Mouse (Mus musculus) midbrain, embryonic 15.5 days (tissue): ENCODE results near the gene Mrps15. TPM values are rescaled to one million over a fixed set of nuclear protein-coding genes. Genes with fewer than 3 reads are reported as not detected.

Experiments
- ATAC-seq: fragments of 200-750 bp; cut with Nextera tagmentation; replicated peaks from 2 replicates; pipeline ENCODE4 v1.8.0; 2017; ENCODE audit warnings: moderate TSS enrichment
- H3K27ac ChIP-seq: fragments of 300-500 bp; sonication (generic); 2 replicates; pipeline ENCODE4 v1.5.1; 2015; ENCODE audit warnings: mild to moderate bottlenecking, inconsistent platforms
- H3K27me3 ChIP-seq: fragments of 300-500 bp; sonication (generic); replicated peaks from 2 replicates; pipeline ENCODE4 v1.6.1; 2015; ENCODE audit warnings: inconsistent platforms
- H3K36me3 ChIP-seq: fragments of 300-500 bp; sonication (generic); replicated peaks from 2 replicates; pipeline ENCODE4 v1.6.1; 2015; ENCODE audit warnings: inconsistent platforms
- H3K4me1 ChIP-seq: fragments of 300-500 bp; sonication (generic); 2 replicates; pipeline ENCODE4 v1.6.1; 2015; ENCODE audit warnings: inconsistent platforms
- H3K4me2 ChIP-seq: fragments of 300-500 bp; sonication (generic); 2 replicates; pipeline ENCODE4 v1.6.1; 2015; ENCODE audit warnings: inconsistent platforms, mild to moderate bottlenecking, moderate library complexity
- H3K4me3 ChIP-seq: fragments of 300-500 bp; sonication (generic); 2 replicates; pipeline ENCODE4 v1.5.1; 2015; ENCODE audit warnings: mild to moderate bottlenecking, inconsistent platforms
- H3K9ac ChIP-seq: fragments of 300-500 bp; sonication (generic); 2 replicates; pipeline ENCODE4 v1.6.1; 2015; ENCODE audit warnings: mild to moderate bottlenecking, inconsistent platforms
- H3K9me3 ChIP-seq: fragments of 300-500 bp; sonication (generic); 2 replicates; pipeline ENCODE4 v1.6.1; 2016; ENCODE audit warnings: inconsistent platforms
- WGBS: fragments of 180-500 bp; shearing (Covaris S2); methylation state at CpG from one replicate; pipeline ENCODE4 v1.1.7; 2015; ENCODE audit warnings: mixed read lengths; 5-methylcytosine and 5-hydroxymethylcytosine counted together
- polyA plus RNA-seq: library from polyadenylated mRNA; unstranded; fragments of >200 nt; fragmentation: Nextera tagmentation; extraction: Ambion mirVana; gene quantifications from 2 replicates; pipeline ENCODE4 v1.2.1, GENCODE M21; 2015

The Mrps15 gene
- polyA plus RNA-seq, 1 experiment from 2014 or later = 130 TPM

GRCm38 (mm10) chr4:126103057-126103581 is 56.4 kb downstream of the Mrps15 start:
- peaks cover 58% of the 10 kb centered on the region for H3K4me1 ChIP-seq
- H3K27me3 ChIP-seq = no peaks in the 10 kb centered on the region
- peak; percentile 47 for ATAC-seq
- no peaks in the 10 kb centered on the region for H3K9me3 ChIP-seq
- H3K27ac ChIP-seq = peak overlapping the region; percentile 84
- WGBS = under 1% methylated on average over 15 of the region's 15 CpGs
- H3K4me3 ChIP-seq = peak overlapping the region; percentile 96
- no peaks in the 10 kb centered on the region for H3K36me3 ChIP-seq
- H3K9ac ChIP-seq = peak overlapping the region; percentile 50
- peak overlapping the region; percentile 68 for H3K4me2 ChIP-seq

- no peaks in the 10 kb centered on the region for H3K27me3 ChIP-seq
- H3K4me3 ChIP-seq = peak within 1 kb of the TSS; percentile 96
- under 1% methylated on average over 25 of the region's 34 CpGs for WGBS
- peak within 1 kb of the TSS; percentile 84 for H3K27ac ChIP-seq
- peak; percentile 96 for ATAC-seq
- peaks cover 63% of the 10 kb centered on the region for H3K4me1 ChIP-seq
- no peaks in the 10 kb centered on the region for H3K36me3 ChIP-seq
- H3K4me2 ChIP-seq = peak within 1 kb of the TSS; percentile 87
- H3K9me3 ChIP-seq = no peaks in the 10 kb centered on the region
- peak within 1 kb of the TSS; percentile 89 for H3K9ac ChIP-seq
These were observed 56.9 kb downstream of the Mrps15 start, which contains the start of gene Stk40 for GRCm38 (mm10) chr4:126103590-126104068. Stk40 (plus strand) TSS chr4:126103957.

DNA sequence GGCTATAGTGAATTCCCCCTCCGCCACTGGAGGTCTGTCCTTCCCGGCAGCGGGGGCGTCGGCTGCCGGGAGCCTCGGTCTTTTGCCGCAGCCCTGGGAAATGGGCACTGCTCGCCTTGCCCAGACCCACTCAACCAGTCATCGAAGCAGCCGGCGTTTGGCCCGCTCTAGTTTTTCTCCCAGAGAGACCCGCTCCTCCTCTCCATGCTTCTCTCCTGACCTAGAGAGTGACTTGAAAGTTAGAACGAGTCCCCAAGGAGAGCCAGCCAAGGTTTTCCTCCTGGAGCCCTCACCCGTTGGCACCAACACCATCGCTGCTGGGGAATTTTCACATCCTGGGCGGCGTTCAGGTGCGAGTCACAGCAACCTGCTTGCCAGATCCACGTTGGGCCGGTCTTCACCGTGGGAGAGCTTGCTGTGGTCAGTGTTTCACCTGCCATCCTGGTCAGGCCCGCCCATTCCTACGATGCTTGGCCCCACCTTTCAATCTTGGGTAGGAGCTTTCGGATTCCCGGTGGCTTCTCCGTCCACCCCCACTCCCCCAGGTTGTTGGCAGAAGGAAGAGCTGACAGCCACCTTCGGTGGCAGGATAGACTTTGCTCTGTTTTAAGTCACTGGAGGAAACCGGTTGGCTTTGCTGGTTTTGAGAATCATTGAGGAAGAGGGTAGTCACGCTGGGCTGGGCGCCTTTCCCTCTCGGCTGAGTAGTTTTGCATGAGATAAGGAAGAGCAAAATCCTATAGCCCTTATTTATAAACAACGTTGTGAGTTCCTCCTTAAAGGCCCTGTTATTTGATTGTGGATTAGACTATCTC is 57.7 kb downstream of the Mrps15 start:
- H3K27me3 ChIP-seq = no peaks in the 10 kb centered on the region
- no peaks in the 10 kb centered on the region for H3K9me3 ChIP-seq
- peak; percentile 45 for ATAC-seq
- H3K4me1 ChIP-seq = peaks cover 68% of the 10 kb centered on the region
- peak overlapping the region; percentile 87 for H3K4me2 ChIP-seq
- peak overlapping the region; percentile 96 for H3K4me3 ChIP-seq
- no peaks in the 10 kb centered on the region for H3K36me3 ChIP-seq
- H3K9ac ChIP-seq = peak overlapping the region; percentile 89
- peak overlapping the region; percentile 84 for H3K27ac ChIP-seq
- 2% methylated on average over 34 of the region's 34 CpGs for WGBS

Other genes starting within 250 kb of the Mrps15 start
- gene Csf3r, start 22.4 kb upstream of the Mrps15 start, polyA plus RNA-seq = 0.60 and 0.74 TPM in 2 replicates
- 43.7 and 47.7 TPM in 2 replicates for gene Oscp1, start 11.6 kb downstream of the Mrps15 start, polyA plus RNA-seq
- 48.7 and 53.0 TPM in 2 replicates for gene Lsm10, start 49.7 kb downstream of the Mrps15 start, polyA plus RNA-seq
- gene Stk40, start 57.0 kb downstream of the Mrps15 start, polyA plus RNA-seq = 34.4 and 35.2 TPM in 2 replicates
- gene Eva1b, start 100.8 kb downstream of the Mrps15 start, polyA plus RNA-seq = 11.8 and 12.0 TPM in 2 replicates
- 1.3 TPM in 2 replicates for gene Sh3d21, start 116.6 kb downstream of the Mrps15 start, polyA plus RNA-seq
- 140 and 150 TPM in 2 replicates for gene Thrap3, start 155.8 kb downstream of the Mrps15 start, polyA plus RNA-seq
- 85.4 and 92.1 TPM in 2 replicates for gene Map7d1, start 209.4 kb downstream of the Mrps15 start, polyA plus RNA-seq
- gene Trappc3, start 215.4 kb downstream of the Mrps15 start, polyA plus RNA-seq = 184 and 188 TPM in 2 replicates
- 2.6 and 2.9 TPM in 2 replicates for gene Col8a2, start 239.9 kb downstream of the Mrps15 start, polyA plus RNA-seq